Mouse (Mus musculus) ES-Bruce4 (cell line): ENCODE measurements around the gene Utp4. TPM values are rescaled to one million over a fixed set of nuclear protein-coding genes. Genes with fewer than 3 reads are reported as not detected.
A peak's percentile ranks its signal among the peaks of the same experiment; 100 is the strongest.

ENCODE experiments used
- H3K27ac ChIP-seq: 2 replicates; pipeline ENCODE4 v1.5.1; 2012; ENCODE audit warnings: low read length, inconsistent platforms; ENCODE audit not compliant: insufficient read depth
- H3K27me3 ChIP-seq: 2 replicates; pipeline ENCODE4 v1.6.1; 2012; ENCODE audit warnings: mild to moderate bottlenecking, low read length, inconsistent platforms; ENCODE audit not compliant: control insufficient read depth, poor library complexity, insufficient read depth, severe bottlenecking
- H3K36me3 ChIP-seq: 2 replicates; pipeline ENCODE4 v1.6.1; 2012; ENCODE audit warnings: inconsistent platforms, mild to moderate bottlenecking, low read length, moderate library complexity; ENCODE audit not compliant: control insufficient read depth, poor library complexity, insufficient read depth, severe bottlenecking
- H3K4me1 ChIP-seq: one replicate; pipeline ENCODE4 v1.8.1; 2011; ENCODE audit warnings: low read length; ENCODE audit not compliant: control insufficient read depth, insufficient read depth
- H3K4me3 ChIP-seq: 2 replicates; pipeline ENCODE4 v1.5.1; 2011; ENCODE audit warnings: low read depth, mild to moderate bottlenecking, low read length
- H3K9ac ChIP-seq: 2 replicates; pipeline ENCODE4 v1.6.1; 2012; ENCODE audit warnings: low read depth, mild to moderate bottlenecking, inconsistent platforms; ENCODE audit not compliant: poor library complexity, severe bottlenecking
- H3K9me3 ChIP-seq: replicated peaks from 2 replicates; pipeline ENCODE4 v1.6.1; 2012; ENCODE audit warnings: mild to moderate bottlenecking, low read length, inconsistent platforms; ENCODE audit not compliant: control insufficient read depth, poor library complexity, insufficient read depth, severe bottlenecking
- CTCF ChIP-seq: IDR thresholded peaks from one replicate; pipeline ENCODE4 v1.8.1; 2011; ENCODE audit warnings: low read depth, low read length
- EP300 ChIP-seq: IDR thresholded peaks from 2 replicates; pipeline ENCODE4 v1.6.1; 2011; ENCODE audit warnings: low read depth, low read length; ENCODE audit not compliant: insufficient read depth
- POLR2A ChIP-seq: IDR thresholded peaks from one replicate; pipeline ENCODE4 v1.8.1; 2011; ENCODE audit warnings: low read length; ENCODE audit not compliant: insufficient read depth
- polyA plus RNA-seq: library from polyadenylated mRNA; stranded (reverse); fragments of >200 nt; gene quantifications from 2 replicates; pipeline ENCODE4 v1.2.4, GENCODE M21; 2011; ENCODE audit warnings: low read depth; ENCODE audit not compliant: missing spikeins, insufficient read depth, insufficient read length

The Utp4 gene
- polyA plus RNA-seq, 1 experiment: 109 TPM

- H3K9ac ChIP-seq: no peak overlapping the region
- peaks cover 14% of the 10 kb centered on the region for H3K36me3 ChIP-seq
- no peak overlapping the region for H3K27ac ChIP-seq
- H3K4me3 ChIP-seq: no peak overlapping the region
- TF ChIP-seq CTCF (no peak), EP300 (no peak), POLR2A (no peak)
- peaks cover 3% of the 10 kb centered on the region for H3K4me1 ChIP-seq
- H3K27me3 ChIP-seq: no peaks in the 10 kb centered on the region
- H3K9me3 ChIP-seq: no peaks in the 10 kb centered on the region
These were observed 64.8 kb downstream of the Utp4 start for GRCm38 (mm10) chr8:106958212-106958611.

GRCm38 (mm10) chr8:106959626-106960025, 66.2 kb downstream of the Utp4 start:
- Histone ChIP-seq H3K27ac (no peak overlapping the region), H3K27me3 (no peaks in the 10 kb centered on the region), H3K4me1 (peaks cover 3% of the 10 kb centered on the region), H3K9ac (no peak overlapping the region), H3K36me3 (peaks cover 9% of the 10 kb centered on the region), H3K9me3 (no peaks in the 10 kb centered on the region; the same call in 1 of the 2 replicates), H3K4me3 (no peak overlapping the region)
- no peak for TF ChIP-seq POLR2A
- TF ChIP-seq EP300: no peak
- no peak for TF ChIP-seq CTCF

- TF ChIP-seq EP300 (no peak), CTCF (no peak), POLR2A (no peak)
- Histone ChIP-seq H3K27me3 (no peaks in the 10 kb centered on the region), H3K4me1 (peaks cover 3% of the 10 kb centered on the region), H3K4me3 (no peak overlapping the region), H3K9ac (0 out of 2 replicates have a peak overlapping the region, but pooled peaks have one; percentile 46), H3K27ac (peak overlapping the region; percentile 96), H3K36me3 (peaks cover 3% of the 10 kb centered on the region; the same call in 1 of the 2 replicates), H3K9me3 (peaks cover 4% of the 10 kb centered on the region)
These were observed 68.9 kb downstream of the Utp4 start for GRCm38 (mm10) chr8:106962322-106962721.

GRCm38 (mm10) chr8:106963365-106963764, 69.9 kb downstream of the Utp4 start:
- no peak overlapping the region for H3K4me3 ChIP-seq
- peaks cover 3% of the 10 kb centered on the region for H3K4me1 ChIP-seq
- no peak overlapping the region for H3K9ac ChIP-seq
- TF ChIP-seq CTCF (no peak), POLR2A (no peak), EP300 (peak; percentile 91)
- peak overlapping the region; percentile 95 for H3K27ac ChIP-seq
- H3K27me3 ChIP-seq: no peaks in the 10 kb centered on the region
- peaks cover 4% of the 10 kb centered on the region for H3K9me3 ChIP-seq
- H3K36me3 ChIP-seq: peaks cover 3% of the 10 kb centered on the region; the same call in 1 of the 2 replicates

GRCm38 (mm10) chr8:106964573-106964972, 71.1 kb downstream of the Utp4 start:
- H3K4me3 ChIP-seq: no peak overlapping the region
- no peaks in the 10 kb centered on the region for H3K27me3 ChIP-seq
- H3K9ac ChIP-seq: no peak overlapping the region
- peaks cover 5% of the 10 kb centered on the region for H3K4me1 ChIP-seq
- H3K9me3 ChIP-seq: peaks cover 4% of the 10 kb centered on the region
- peak overlapping the region; percentile 81 for H3K27ac ChIP-seq
- H3K36me3 ChIP-seq: peaks cover 3% of the 10 kb centered on the region; the same call in 1 of the 2 replicates
- TF ChIP-seq POLR2A (no peak), EP300 (no peak), CTCF (no peak)

- no peak overlapping the region for H3K4me3 ChIP-seq
- peaks cover 8% of the 10 kb centered on the region for H3K4me1 ChIP-seq
- H3K36me3 ChIP-seq: peaks cover 3% of the 10 kb centered on the region; the same call in 1 of the 2 replicates
- H3K9ac ChIP-seq: no peak overlapping the region
- H3K9me3 ChIP-seq: peaks cover 3% of the 10 kb centered on the region
- H3K27ac ChIP-seq: no peak overlapping the region
- TF ChIP-seq CTCF (no peak), EP300 (no peak), POLR2A (no peak)
- no peaks in the 10 kb centered on the region for H3K27me3 ChIP-seq
These were observed 76.5 kb downstream of the Utp4 start for GRCm38 (mm10) chr8:106969964-106970363.
